In the genomic region with DNA sequence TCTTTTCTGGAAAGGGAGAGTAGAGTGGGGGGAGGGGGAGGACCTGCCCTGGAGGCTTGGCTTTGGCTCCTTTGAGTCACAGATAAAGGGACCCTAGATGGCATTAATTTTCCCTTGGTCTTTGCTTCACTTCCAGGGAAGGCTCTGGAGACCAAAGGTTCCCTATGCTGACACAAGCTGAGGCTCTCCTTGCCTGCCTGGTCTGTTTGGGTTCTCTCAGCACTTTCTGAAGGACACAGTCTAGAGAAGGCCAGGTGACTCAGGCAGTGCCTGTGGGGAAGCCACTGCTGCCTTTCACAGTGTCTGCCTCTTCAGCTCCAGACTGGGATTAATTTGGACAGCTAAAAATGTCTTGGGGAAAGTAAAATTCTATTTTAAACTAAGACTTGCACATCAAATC, we compare ENCODE assay signal across 28 mouse cellular contexts. TPM values are rescaled to one million over a fixed set of nuclear protein-coding genes. Genes with fewer than 3 reads are reported as not detected.
DNase-seq lines count a peak whose midpoint lies in the region; ATAC-seq and TF ChIP-seq lines count a peak whose summit lies in the region.
"Had no signal": no experiment of that assay in that cellular context is flagged by ENCODE, and none has a peak within 500 bp of the region (broad histone marks: within the 10 kb centered on the region; RNA-seq: fewer than 3 reads in every experiment).

No protein-coding gene starts in this region.

- peak; percentile 76; the same call in 1 of the 2 replicates for ATAC-seq in kidney, postnatal 0 days (replicated peaks; ENCODE audit: low FRiP score, low read depth)
- ATAC-seq: activated CD4-positive, CD25-positive, alpha-beta regulatory T cell, adult 4 months; forebrain, postnatal 0 days; intestine, postnatal 0 days; lung, postnatal 0 days; midbrain, embryonic 16.5 days had no signal

- no peak overlapping the region for H3K4me2 ChIP-seq in kidney, postnatal 0 days (ENCODE audit: low read length)
- H3K4me2 ChIP-seq: heart, embryonic 13.5 days; hindbrain, embryonic 12.5 days; limb, embryonic 13.5 days; liver, embryonic 15.5 days; neural tube, embryonic 13.5 days had no signal

- peak overlapping the region; percentile 80 for H3K27ac ChIP-seq in kidney, postnatal 0 days
- H3K27ac ChIP-seq in limb, embryonic 10.5 days = no peak overlapping the region
- H3K27ac ChIP-seq: forebrain, embryonic 10.5 days; heart, embryonic 13.5 days; hindbrain, embryonic 12.5 days; layer of hippocampus, adult 2 months; limb, embryonic 13.5 days; liver, embryonic 15.5 days; midbrain, embryonic 10.5 days; neural tube, embryonic 13.5 days; stomach, postnatal 0 days had no signal

- H3K9ac ChIP-seq in kidney, postnatal 0 days (ENCODE audit: low read depth, low read length) = no peak overlapping the region
- H3K9ac ChIP-seq: forebrain, postnatal 0 days; heart, embryonic 13.5 days; hindbrain, embryonic 12.5 days; limb, embryonic 13.5 days; liver, embryonic 15.5 days; neural tube, embryonic 13.5 days had no signal

- H3K9me3 ChIP-seq in kidney, postnatal 0 days (replicated peaks; ENCODE audit: low read length) = no peaks in the 10 kb centered on the region
- no peaks in the 10 kb centered on the region for H3K9me3 ChIP-seq in limb, embryonic 10.5 days (replicated peaks)
- H3K9me3 ChIP-seq: forebrain, embryonic 10.5 days; heart, embryonic 13.5 days; hindbrain, embryonic 12.5 days; limb, embryonic 13.5 days; liver, embryonic 15.5 days; midbrain, embryonic 10.5 days; neural tube, embryonic 13.5 days had no signal

- no peak for TF ChIP-seq CTCF in kidney, postnatal 0 days (IDR thresholded peaks at IDR 0.05; ENCODE audit: low read depth)

- H3K4me3 ChIP-seq in kidney, postnatal 0 days (replicated peaks; ENCODE audit: low read depth, low read length) = no peak overlapping the region
- H3K4me3 ChIP-seq in limb, embryonic 10.5 days = no peak overlapping the region
- H3K4me3 ChIP-seq: forebrain, embryonic 10.5 days; heart, embryonic 13.5 days; hindbrain, embryonic 12.5 days; layer of hippocampus, adult 2 months; limb, embryonic 13.5 days; liver, embryonic 15.5 days; midbrain, embryonic 10.5 days; myocyte; neural tube, embryonic 13.5 days had no signal

- no peaks in the 10 kb centered on the region for H3K27me3 ChIP-seq in kidney, postnatal 0 days (ENCODE audit: insufficient read depth, low read length)
- H3K27me3 ChIP-seq in limb, embryonic 10.5 days (ENCODE audit: low read depth, poor library complexity, severe bottlenecking) = 0 out of 2 replicates have a peak, but pooled peaks cover 18% of the 10 kb centered on the region
- H3K27me3 ChIP-seq: heart, embryonic 13.5 days; hindbrain, embryonic 12.5 days; liver, embryonic 15.5 days; neural tube, embryonic 13.5 days had no signal

- DNase-seq in adrenal gland, adult (ENCODE audit: inconsistent age in 2 of 2, low spot score in 1 of 2) = peak; percentile 73 to 85
- no peak for DNase-seq in adrenal gland, postnatal 4 days (ENCODE audit: low spot score in 2 of 2)
- peak; percentile 70 for DNase-seq in kidney, adult 9 months
- DNase-seq in kidney, adult 11 months = no peak
- peak; percentile 30 for DNase-seq in adrenal gland, postnatal 25 days
- DNase-seq in kidney, postnatal 0 days (ENCODE audit: low spot score) = no peak
- no peak for DNase-seq in limb, embryonic 10.5 days (ENCODE audit: low spot score)
- DNase-seq in lung, adult 18-20 months = no peak
- DNase-seq: cerebellum, postnatal 10 days; forebrain, postnatal 0 days; gastrocnemius, postnatal 14 days; heart, adult 18-20 months; layer of hippocampus, postnatal 36 days; thymus, adult 2 months had no signal

- H3K36me3 ChIP-seq in kidney, postnatal 0 days (ENCODE audit: insufficient read depth, low read length) = no peaks in the 10 kb centered on the region
- H3K36me3 ChIP-seq in limb, embryonic 10.5 days = peaks cover 10% of the 10 kb centered on the region
- H3K36me3 ChIP-seq: forebrain, embryonic 10.5 days; hindbrain, embryonic 12.5 days; limb, embryonic 13.5 days; liver, embryonic 15.5 days; midbrain, embryonic 10.5 days; neural tube, embryonic 13.5 days had no signal

- no peaks in the 10 kb centered on the region for H3K4me1 ChIP-seq in kidney, postnatal 0 days (replicated peaks; ENCODE audit: insufficient read depth, low read length)
- peaks cover 17% of the 10 kb centered on the region for H3K4me1 ChIP-seq in limb, embryonic 10.5 days
- H3K4me1 ChIP-seq: hindbrain, embryonic 12.5 days; liver, embryonic 15.5 days had no signal

RNA-seq across cellular contexts. Expression of a gene that starts 28.5 kb away (rescaled TPM):
- 10 to 100 TPM; 12.0 to 13.6 TPM for total RNA-seq in adrenal gland, postnatal 4 days (2021)
- 5.7 and 10.3 TPM in 2 replicates for total RNA-seq in adrenal gland, postnatal 25 days (2021)
- polyA plus RNA-seq in kidney, postnatal 0 days (2015; fragmentation: Nextera tagmentation; extraction: Ambion mirVana) = 7.1 and 8.3 TPM in 2 replicates
- 10.6 and 14.0 TPM in 2 replicates for polyA plus RNA-seq in limb, embryonic 10.5 days (2016; fragmentation: Nextera tagmentation; extraction: Ambion mirVana)
- polyA plus RNA-seq: activated CD4-positive, CD25-positive, alpha-beta regulatory T cell, adult 4 months had no signal

Comparison
In these comparisons a context has a peak if more than half of its experiments do, and no peak if none do; other contexts are left out.
1. DNase-seq: peak in adrenal gland, adult (2 of 2), kidney, adult 9 months (single experiment) and adrenal gland, postnatal 25 days (single experiment); none in adrenal gland, postnatal 4 days (0 of 2), kidney, adult 11 months (single experiment), kidney, postnatal 0 days (single experiment), limb, embryonic 10.5 days (single experiment) and lung, adult 18-20 months (0 of 2).